Mouse (Mus musculus) intestine, embryonic 16.5 days (tissue): ENCODE measurements around the gene Dctd. TPM values are rescaled to one million over a fixed set of nuclear protein-coding genes. Genes with fewer than 3 reads are reported as not detected.

Experiments used
- ATAC-seq: fragments of 200-750 bp; cut with Nextera tagmentation; 2 replicates; pipeline ENCODE4 v1.8.0; 2017; ENCODE audit warnings: moderate TSS enrichment, moderate library complexity
- H3K27ac ChIP-seq: fragments of 300-500 bp; sonication (generic); 2 replicates; pipeline ENCODE4 v1.5.1; 2014; ENCODE audit warnings: mild to moderate bottlenecking, low read length
- H3K27me3 ChIP-seq: fragments of 300-500 bp; sonication (generic); replicated peaks from 2 replicates; pipeline ENCODE4 v1.6.1; 2014; ENCODE audit warnings: low read length, control low read depth, mixed read lengths; ENCODE audit not compliant: control insufficient read depth, insufficient read depth
- H3K36me3 ChIP-seq: fragments of 300-500 bp; sonication (generic); 2 replicates; pipeline ENCODE4 v1.6.1; 2014; ENCODE audit warnings: low read length, control low read depth; ENCODE audit not compliant: control insufficient read depth, insufficient read depth
- H3K4me1 ChIP-seq: fragments of 300-500 bp; sonication (generic); 2 replicates; pipeline ENCODE4 v1.6.1; 2014; ENCODE audit warnings: low read length, control low read depth, mixed read lengths; ENCODE audit not compliant: control insufficient read depth, insufficient read depth
- H3K4me2 ChIP-seq: fragments of 300-500 bp; sonication (generic); 2 replicates; pipeline ENCODE4 v1.6.1; 2014; ENCODE audit warnings: low read depth, low read length, control low read depth
- H3K4me3 ChIP-seq: fragments of 300-500 bp; sonication (generic); 2 replicates; pipeline ENCODE4 v1.5.1; 2014; ENCODE audit warnings: mild to moderate bottlenecking, low read length
- H3K9ac ChIP-seq: fragments of 300-500 bp; sonication (generic); 2 replicates; pipeline ENCODE4 v1.6.1; 2014; ENCODE audit warnings: low read depth, low read length
- H3K9me3 ChIP-seq: fragments of 300-500 bp; sonication (generic); 2 replicates; pipeline ENCODE4 v1.6.1; 2016; ENCODE audit warnings: low read length, control low read depth; ENCODE audit not compliant: control insufficient read depth
- WGBS: fragments of 180-500 bp; shearing (Covaris S2); extraction: QIAGEN DNeasy Blood & Tissue Kit; methylation state at CpG from one replicate; pipeline ENCODE4 v1.1.7; 2014; 5-methylcytosine and 5-hydroxymethylcytosine counted together
- polyA plus RNA-seq: library from polyadenylated mRNA; unstranded; fragments of >200 nt; fragmentation: Nextera tagmentation; extraction: Ambion mirVana; gene quantifications from 2 replicates; pipeline ENCODE4 v1.2.1, GENCODE M21; 2015

Gene Dctd
- polyA plus RNA-seq, 1 experiment from 2014 or later: 30.2 TPM

GRCm38 (mm10) chr8:48100100-48100787 lies 1.4 kb downstream of the Dctd start:
- Histone ChIP-seq H3K36me3 (no peaks in the 10 kb centered on the region), H3K9me3 (no peaks in the 10 kb centered on the region), H3K9ac (no peak overlapping the region), H3K27ac (no peak overlapping the region), H3K4me3 (no peak overlapping the region), H3K4me2 (no peak overlapping the region), H3K27me3 (no peaks in the 10 kb centered on the region), H3K4me1 (0 out of 2 replicates have a peak, but pooled peaks cover 5% of the 10 kb centered on the region)
- 50% methylated on average over 14 of the region's 14 CpGs for WGBS
- ATAC-seq: no peak

- Histone ChIP-seq H3K36me3 (no peaks in the 10 kb centered on the region), H3K4me3 (peak overlapping the region; percentile 78), H3K9ac (peak overlapping the region; percentile 76), H3K27me3 (no peaks in the 10 kb centered on the region), H3K4me2 (peak overlapping the region; percentile 85), H3K4me1 (peaks cover 10% of the 10 kb centered on the region), H3K27ac (no peak overlapping the region), H3K9me3 (no peaks in the 10 kb centered on the region)
- peak; percentile 65 for ATAC-seq
- WGBS: 25% methylated on average over 5 of the region's 5 CpGs
Measured at GRCm38 (mm10) chr8:48109373-48109855, 10.5 kb downstream of the Dctd start.

GRCm38 (mm10) chr8:48109856-48110780 lies 11.2 kb downstream of the Dctd start:
- Histone ChIP-seq H3K27me3 (no peaks in the 10 kb centered on the region), H3K9me3 (no peaks in the 10 kb centered on the region), H3K36me3 (no peaks in the 10 kb centered on the region), H3K4me3 (peak overlapping the region; percentile 78), H3K27ac (peak overlapping the region; percentile 61), H3K4me2 (peak overlapping the region; percentile 85), H3K9ac (peak overlapping the region; percentile 76), H3K4me1 (peaks cover 10% of the 10 kb centered on the region)
- WGBS: under 1% methylated on average over 61 of the region's 61 CpGs
- peak; percentile 96 for ATAC-seq

GRCm38 (mm10) chr8:48114591-48114990 lies 15.7 kb downstream of the Dctd start:
- Histone ChIP-seq H3K9ac (no peak overlapping the region), H3K9me3 (no peaks in the 10 kb centered on the region; the same call in none of the 2 replicates), H3K4me2 (no peak overlapping the region), H3K4me1 (peaks cover 3% of the 10 kb centered on the region; the same call in 1 of the 2 replicates), H3K27me3 (no peaks in the 10 kb centered on the region), H3K4me3 (no peak overlapping the region), H3K36me3 (peaks cover 10% of the 10 kb centered on the region), H3K27ac (no peak overlapping the region)
- WGBS: 62% methylated on average over 6 of the region's 6 CpGs
- ATAC-seq: no peak

- Histone ChIP-seq H3K9me3 (no peaks in the 10 kb centered on the region; the same call in none of the 2 replicates), H3K27me3 (no peaks in the 10 kb centered on the region), H3K4me3 (no peak overlapping the region), H3K9ac (no peak overlapping the region), H3K4me1 (no peaks in the 10 kb centered on the region), H3K4me2 (no peak overlapping the region), H3K27ac (no peak overlapping the region), H3K36me3 (peaks cover 15% of the 10 kb centered on the region)
- ATAC-seq: no peak
- WGBS: 89% methylated on average over 1 of the region's 1 CpGs
Measured at GRCm38 (mm10) chr8:48122991-48123390, 24.1 kb downstream of the Dctd start.

GRCm38 (mm10) chr8:48124857-48125256 lies 26.0 kb downstream of the Dctd start:
- Histone ChIP-seq H3K4me2 (no peak overlapping the region), H3K9me3 (no peaks in the 10 kb centered on the region), H3K4me3 (no peak overlapping the region), H3K9ac (no peak overlapping the region), H3K27me3 (no peaks in the 10 kb centered on the region), H3K4me1 (no peaks in the 10 kb centered on the region), H3K36me3 (peaks cover 7% of the 10 kb centered on the region; the same call in 1 of the 2 replicates), H3K27ac (no peak overlapping the region)
- WGBS: 87% methylated on average over 8 of the region's 8 CpGs
- ATAC-seq: no peak

GRCm38 (mm10) chr8:48126954-48127353 lies 28.1 kb downstream of the Dctd start:
- H3K9me3 ChIP-seq: no peaks in the 10 kb centered on the region
- no peak for ATAC-seq
- no peaks in the 10 kb centered on the region; the same call in 1 of the 2 replicates for H3K36me3 ChIP-seq
- no peaks in the 10 kb centered on the region; the same call in 1 of the 2 replicates for H3K4me1 ChIP-seq
- no peak overlapping the region for H3K4me3 ChIP-seq
- WGBS: 87% methylated on average over 13 of the region's 13 CpGs
- no peak overlapping the region for H3K4me2 ChIP-seq
- H3K27ac ChIP-seq: no peak overlapping the region
- no peak overlapping the region for H3K9ac ChIP-seq
- no peaks in the 10 kb centered on the region for H3K27me3 ChIP-seq

GRCm38 (mm10) chr8:48130266-48130665 lies 31.4 kb downstream of the Dctd start:
- Histone ChIP-seq H3K9ac (no peak overlapping the region), H3K36me3 (no peaks in the 10 kb centered on the region; the same call in 1 of the 2 replicates), H3K4me1 (no peaks in the 10 kb centered on the region; the same call in 1 of the 2 replicates), H3K4me2 (no peak overlapping the region), H3K4me3 (no peak overlapping the region), H3K27ac (no peak overlapping the region), H3K9me3 (no peaks in the 10 kb centered on the region), H3K27me3 (no peaks in the 10 kb centered on the region)
- peak; percentile 54 for ATAC-seq
- 58% methylated on average over 8 of the region's 8 CpGs for WGBS

GRCm38 (mm10) chr8:48133321-48133720 lies 34.4 kb downstream of the Dctd start:
- Histone ChIP-seq H3K4me1 (no peaks in the 10 kb centered on the region; the same call in 1 of the 2 replicates), H3K27ac (no peak overlapping the region), H3K9ac (no peak overlapping the region), H3K4me2 (no peak overlapping the region), H3K27me3 (no peaks in the 10 kb centered on the region), H3K4me3 (no peak overlapping the region), H3K9me3 (no peaks in the 10 kb centered on the region), H3K36me3 (no peaks in the 10 kb centered on the region)
- 82% methylated on average over 5 of the region's 5 CpGs for WGBS
- no peak for ATAC-seq
